Mouse (Mus musculus) kidney, adult 11 months (tissue): ENCODE results near the gene Spata18.

ENCODE experiments used
- DNase-seq: peaks from one replicate; pipeline ENCODE4 v3.0.0; 2022

Gene Spata18

DNA sequence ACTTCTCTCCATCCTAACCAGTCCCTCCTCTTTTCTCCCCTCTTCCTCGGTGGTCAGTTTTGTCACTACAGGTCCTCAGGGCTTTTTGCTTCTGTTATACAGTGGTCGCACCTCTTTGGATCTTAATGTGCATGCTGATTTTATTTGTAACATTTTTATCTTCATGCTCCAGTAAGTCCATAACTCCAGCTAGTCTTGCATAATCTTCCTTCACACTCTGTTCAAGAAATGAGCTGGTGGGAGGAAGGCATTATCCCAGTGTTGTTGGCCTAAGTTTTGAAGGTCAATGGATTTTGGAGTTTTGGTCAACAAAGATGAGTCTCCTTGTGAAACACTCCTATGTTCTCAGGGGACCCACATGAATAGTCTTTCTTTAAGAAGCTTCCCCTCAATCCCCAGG is 16.7 kb downstream of the Spata18 start:
- no peak for DNase-seq

DNA sequence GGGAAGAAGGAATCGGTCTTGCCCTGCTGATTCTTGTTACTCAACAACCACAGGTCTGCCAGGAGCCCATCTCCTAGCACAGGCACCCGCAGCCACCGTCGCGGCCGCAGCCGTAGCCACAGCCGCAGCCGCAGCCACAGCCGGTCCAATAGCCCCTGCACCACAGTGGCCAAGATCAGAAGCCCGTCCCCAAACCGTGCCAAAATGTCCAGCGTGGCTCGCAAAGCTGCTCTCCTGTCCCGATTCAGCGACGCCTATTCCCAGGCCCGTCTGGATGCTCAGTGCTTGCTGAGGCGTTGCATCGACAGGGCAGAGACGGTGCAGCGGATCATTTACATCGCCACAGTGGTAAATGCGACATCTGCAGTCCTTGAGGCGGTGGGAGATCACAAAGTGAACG is 18.2 kb downstream of the Spata18 start:
- no peak for DNase-seq

DNA sequence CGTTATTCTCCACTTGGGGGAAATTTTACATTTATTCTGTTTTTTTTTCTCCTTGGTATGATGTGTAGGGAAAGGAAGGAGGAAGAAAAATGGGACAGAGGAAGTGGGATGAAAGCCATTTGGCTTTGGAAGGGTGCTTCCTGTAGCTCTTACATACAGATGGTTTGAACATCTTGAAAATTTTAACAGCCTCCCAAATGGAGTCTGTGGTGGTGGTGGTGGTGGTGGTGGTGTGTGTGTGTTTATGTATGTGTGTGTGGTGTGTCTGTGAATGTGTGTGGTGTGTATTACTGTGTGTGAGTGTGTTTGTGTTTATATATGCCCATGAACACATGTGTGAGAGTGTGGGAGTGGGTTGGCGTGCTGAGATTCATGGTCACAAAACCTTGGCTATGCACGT is 24.4 kb downstream of the Spata18 start:
- no peak for DNase-seq

DNA sequence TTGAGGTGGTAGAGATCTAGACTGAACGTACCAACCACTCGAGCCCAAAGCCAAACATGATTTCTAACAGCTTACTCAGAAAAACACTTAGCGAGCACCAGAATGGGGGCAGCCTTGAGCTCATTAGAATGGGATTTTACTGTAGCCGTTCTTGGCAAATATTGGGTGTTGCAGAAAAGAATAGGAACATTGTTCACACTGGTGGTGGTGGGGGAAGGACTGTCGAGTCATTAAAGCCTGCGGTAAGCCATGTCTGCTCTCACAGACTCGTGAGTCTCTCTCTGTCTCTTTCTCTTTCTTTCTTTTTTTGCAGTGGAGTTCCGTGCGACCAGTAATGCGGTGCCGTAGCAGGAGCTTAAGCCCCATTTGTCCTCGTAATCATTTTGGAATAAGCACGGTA is 25.4 kb downstream of the Spata18 start:
- DNase-seq = no peak

DNA sequence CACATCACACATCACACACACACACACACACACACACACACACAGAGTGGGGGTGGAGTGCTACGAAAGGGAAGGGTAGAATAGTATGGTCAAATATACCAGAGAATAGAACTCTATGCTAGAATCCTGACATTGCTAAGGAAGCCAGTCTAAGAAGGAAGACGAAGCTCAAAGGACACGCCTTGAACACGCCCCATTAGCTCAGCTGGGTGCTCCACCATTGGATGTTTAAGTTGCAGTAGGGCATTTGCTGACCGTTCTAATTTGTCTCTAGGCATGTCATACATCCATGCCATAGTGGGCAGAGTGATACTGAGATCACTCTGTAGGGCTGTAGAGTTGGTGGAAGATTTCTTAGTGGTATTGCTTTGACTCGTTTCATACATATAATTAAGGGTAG is 32.0 kb downstream of the Spata18 start:
- no peak for DNase-seq

DNA sequence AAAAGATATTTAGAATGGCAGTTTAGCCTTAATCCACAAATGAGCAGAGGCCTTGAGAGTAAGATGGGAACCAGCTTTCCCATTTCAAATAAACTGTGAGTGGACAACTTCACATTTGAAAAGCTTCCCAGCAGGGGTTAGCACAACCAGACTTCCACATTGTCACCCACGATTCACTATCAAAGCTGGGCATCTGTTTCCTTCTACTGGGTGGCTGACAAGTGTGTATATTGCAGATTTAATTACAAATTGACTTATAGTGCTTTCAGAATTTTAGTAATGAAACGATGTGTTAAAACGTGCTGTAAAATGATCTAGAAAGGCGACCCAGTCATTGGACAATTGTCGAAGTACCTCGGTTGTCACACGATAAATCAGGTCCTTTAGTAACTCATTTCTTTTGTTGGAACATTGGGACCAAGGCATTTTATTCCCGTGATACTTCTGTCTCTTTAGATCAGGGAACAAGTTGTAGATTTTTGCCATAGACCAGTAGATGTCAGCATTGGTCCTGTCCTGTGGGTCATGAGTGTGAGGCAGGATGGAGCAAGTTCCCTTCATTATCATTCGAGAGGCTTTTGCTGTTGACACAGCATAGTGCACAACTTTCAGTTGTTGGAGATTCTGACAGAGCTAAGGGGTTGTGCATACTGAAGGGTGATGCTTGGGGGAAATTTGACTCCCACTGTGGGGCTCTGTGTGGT is 32.7 kb downstream of the Spata18 start:
- DNase-seq = no peak

DNA sequence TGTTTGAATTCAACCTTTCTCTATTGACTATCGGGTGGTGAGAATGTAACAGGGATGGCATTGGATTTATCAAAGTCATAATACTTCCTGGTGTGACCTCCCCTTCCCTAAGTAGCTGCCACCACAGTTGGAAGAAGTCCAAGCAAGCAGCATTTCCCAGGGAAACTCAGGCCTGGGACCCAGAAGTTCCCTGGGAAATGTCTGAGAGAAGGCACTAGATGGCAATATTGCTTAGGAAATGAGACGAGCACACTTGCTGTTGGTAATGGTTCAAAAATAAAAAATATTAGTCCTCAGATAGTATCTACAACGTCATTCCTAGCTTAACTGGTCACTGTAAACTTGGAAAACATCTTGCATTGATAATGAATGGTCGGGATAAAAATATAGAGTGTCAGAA is 35.0 kb downstream of the Spata18 start:
- no peak for DNase-seq

DNA sequence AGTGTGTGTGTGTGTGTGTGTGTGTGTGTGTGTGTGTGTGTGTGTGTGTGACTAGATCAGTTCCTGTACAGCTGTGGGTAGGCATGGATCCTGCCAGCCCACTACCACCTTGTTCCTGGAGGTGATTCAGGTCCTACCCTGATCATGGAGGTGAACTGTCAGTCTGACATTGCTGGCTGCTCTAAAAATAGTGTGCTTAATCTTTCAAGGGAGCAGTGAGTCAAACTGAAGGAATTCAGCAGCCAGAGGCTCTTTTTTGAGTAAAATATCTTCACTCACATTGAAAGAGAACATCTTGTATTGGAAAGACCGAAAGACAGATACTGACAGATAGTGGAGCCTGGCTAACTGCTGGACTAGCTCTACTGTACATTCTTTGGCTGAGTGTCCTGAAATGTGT is 37.4 kb downstream of the Spata18 start:
- no peak for DNase-seq

DNA sequence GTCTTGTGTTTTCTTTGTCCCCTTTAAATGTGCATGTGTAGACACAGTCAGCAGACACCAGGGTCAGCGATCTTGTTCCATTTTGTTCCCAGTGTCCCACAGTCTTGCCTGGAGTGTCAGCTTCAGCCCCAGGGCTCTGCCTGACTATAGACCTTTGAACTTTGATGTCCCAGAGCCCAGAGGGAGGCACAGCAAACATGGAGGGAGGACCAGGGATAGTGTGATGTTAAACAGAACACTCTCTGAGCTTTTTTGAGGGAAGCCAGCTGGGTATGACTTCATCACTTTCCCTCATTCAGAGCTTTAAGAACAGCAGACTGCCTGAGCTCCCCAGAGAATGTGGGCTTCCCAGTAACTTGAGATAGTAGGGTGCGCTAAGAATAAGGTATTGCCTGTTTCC is 39.0 kb downstream of the Spata18 start:
- no peak for DNase-seq

DNA sequence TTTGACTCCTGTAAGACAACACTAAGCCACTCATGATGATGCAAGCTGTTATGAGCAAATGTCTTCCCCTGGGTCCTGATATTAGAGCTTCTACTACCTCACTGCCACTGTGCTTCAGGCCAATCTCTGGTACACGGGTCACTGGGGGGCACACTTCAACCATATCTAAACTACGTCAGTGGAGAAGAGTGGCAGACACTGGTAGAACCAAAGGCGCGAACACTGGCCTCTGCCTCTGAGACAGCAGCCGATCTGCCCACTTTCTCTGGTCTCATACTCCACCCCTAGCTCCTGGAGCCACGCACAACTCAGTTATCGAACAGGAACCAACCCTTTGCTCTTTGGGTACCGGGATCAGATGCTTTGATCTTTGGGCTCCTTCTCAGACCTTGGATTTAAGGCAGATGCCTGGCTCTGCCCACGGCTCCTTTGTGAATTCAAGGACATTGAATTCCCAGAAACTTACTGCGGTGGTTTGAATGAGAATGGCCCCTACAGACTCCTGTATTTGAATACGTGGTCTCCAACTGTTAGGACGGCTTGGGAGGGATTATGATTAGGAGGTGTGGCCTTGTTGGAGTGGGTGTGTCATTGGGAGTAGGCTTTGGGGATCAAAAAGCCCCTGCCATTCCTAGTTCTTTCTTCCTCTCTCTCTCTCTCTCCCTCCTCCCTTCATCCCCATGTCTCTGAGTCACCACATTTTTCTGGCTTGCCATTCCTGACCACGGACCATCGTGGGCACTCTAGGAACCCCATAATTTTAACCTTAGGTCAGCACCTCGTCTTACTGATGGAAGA is 40.7 kb downstream of the Spata18 start:
- no peak for DNase-seq

DNA sequence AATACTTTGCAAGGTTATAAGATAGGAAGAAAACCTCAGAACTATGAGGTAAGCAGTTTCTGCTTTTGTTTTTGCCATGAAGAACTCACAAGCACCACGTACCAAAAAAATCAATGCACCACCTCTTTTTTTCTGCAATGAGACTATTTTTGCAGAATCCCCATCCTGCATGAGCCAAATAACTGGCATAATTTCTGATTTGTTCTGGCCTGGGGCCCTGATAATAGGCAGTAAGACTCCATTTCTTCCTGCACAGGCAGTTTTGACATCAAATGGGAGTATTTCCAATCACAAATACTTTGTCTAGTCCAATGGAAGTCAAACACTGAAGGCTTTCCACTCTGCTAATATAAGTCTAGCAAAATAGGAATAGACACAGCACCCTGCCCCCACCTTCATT is 42.6 kb downstream of the Spata18 start:
- no peak for DNase-seq

DNA sequence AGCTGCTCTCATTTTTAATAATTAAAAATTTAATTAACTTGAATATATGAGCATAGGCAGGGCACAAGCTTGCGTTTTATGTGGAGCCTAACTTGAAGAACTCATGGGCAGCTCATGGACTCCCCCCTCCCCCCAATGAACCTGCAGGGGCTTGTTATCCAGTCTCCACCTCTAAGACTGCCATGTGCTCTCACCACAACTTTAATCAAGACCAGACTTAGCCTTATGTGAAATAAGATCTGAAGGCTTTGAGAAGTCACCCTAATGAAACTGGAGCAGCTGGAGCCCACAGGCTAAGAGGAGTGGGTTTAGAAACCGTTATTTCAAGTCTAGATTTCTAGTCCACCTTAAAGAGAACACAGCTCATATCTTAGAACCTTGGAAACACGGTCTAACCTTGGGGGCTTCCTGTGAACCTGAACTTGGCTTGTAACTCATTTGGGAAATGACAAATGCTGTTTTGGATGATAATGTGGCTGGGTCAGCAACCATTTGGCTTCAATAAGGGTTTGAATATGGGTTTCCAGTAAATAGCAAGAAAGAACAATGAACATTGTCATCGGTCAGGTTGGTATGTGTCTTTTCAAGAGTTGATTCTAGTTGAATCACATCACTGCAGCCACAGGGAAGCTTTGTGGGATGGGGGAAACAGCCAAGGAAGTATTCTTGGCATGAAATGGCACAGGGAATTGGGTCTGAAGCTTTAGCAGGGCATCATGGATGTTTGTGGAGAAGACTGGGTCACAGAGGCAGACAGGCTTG is 43.3 kb downstream of the Spata18 start:
- DNase-seq = no peak

DNA sequence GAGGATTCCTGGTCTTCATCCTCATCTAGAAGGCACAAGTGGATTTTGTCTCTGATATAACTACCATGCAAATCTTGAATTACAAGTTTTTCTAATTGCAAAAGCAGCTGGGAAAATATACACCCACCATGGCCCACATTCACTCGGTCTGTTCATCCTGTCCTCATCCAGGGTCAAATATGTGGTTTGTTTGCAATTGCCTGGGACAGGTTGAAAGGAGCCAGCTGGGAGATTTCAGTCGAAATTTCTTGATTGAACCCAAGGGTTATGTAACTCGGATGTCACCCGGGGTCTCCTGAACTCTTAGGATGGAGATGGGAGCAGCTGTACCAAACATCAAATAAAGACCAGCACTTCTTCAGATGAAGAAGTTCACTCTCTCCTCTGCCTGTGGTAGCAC is 46.5 kb downstream of the Spata18 start:
- DNase-seq = no peak

DNA sequence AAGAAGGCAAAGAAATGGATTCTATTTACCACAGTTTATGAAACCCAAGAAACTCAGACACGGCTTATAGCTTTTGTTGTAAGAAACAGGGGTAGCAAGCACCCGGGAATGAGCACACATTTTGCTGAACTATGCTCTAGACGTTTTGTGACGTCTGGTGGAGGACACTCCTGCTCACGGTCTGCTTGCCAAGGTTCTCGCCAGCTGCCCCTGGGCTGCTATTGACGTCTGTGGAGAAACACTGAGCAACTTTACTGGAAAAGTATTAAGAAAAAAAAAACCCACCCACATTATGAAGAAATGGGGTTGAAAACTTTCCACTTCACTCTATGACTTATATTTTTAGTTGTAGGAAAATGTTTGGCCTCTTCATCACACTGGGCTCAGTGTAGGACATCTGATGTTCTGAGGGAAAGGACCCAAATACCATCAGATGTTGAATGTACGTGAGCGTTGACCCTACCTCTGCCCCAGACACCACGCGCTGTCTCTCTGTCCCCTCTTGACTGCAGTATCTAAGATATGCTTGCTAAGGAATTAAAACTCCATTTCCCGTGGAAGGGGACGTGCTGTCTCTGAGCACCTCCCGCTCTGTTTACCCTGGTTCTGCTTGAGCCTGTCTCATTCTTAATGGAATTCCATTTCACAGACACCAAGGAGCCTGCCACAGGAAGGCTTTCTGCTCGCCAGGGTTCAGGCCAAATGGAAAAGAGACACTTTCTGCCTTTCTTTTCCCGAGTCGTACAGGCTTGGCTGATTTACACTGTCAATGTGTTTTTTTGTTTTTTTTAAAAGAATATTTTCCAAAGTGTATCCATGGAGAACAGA is 50.1 kb downstream of the Spata18 start:
- no peak for DNase-seq

DNA sequence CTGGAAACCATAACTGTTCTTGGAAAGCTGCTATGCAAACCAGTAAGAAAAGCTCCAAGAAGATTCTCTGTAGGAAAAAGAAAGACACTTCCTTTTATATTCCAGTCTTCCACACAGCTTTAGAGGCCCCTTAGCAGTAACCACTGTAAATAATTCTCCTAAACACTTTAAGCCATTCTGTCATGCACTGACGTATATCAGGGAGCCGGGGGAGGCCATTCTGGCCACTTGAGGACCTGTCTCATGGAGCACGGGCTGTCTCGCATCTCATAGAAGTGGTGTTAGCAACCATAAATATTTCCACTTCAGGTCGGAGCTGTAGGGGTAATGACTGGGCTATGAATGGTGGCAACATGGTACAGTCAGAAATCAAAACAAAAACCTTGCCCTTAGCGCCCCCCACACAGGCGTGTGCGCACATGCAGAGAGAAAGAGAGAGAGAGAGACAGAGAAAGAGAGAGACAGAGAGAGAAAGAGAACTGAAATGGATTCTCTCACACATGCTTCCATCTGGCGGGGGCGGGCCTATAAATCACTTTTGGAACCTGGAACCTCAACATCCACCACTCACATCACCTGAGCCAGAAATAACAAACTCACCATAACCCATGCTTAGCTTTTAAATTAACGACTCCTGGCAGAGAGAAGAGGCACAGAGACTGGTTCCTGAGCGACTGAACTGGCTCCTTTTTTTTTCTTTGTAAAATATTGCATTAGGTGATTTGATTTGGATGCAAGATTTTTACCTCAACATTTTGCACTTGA is 50.9 kb downstream of the Spata18 start:
- no peak for DNase-seq

DNA sequence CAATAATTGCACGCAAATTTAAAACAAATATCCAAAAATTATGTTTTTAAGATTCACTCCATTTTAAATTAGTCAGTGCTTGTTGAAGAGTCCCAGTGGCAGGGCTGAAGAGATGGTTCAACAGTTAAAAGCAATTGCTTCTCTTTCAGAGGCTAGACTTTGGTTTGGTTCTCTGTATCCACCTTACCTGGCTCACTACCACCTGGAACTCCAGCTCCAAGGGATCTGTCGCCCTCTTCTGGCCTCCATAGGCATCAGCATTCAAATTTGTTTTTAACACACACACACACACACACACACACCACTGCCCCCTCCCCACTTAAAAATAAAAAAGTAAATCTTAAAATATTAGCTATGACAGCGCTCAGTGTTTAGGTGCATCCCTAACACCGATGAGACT is 51.9 kb downstream of the Spata18 start:
- no peak for DNase-seq

DNA sequence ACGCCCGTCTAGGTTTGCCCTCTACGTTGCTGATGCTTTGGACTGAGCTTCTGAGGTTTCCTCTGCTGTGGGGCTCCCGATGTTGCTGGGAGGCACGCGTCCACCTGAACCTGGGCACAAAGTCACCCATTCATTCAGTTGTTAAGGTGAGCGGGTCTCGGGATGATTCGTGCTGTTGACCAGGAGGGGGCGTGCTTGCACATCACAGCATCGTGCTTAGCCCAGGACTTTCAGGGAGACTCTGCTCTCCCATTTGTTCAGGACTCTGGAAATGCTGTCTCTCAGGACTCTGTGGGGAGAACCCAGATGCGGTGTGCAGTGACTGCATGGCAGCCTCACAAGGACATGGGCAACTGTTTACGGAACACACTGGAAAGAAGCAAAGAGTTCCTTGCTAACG is 53.1 kb downstream of the Spata18 start:
- no peak for DNase-seq

DNA sequence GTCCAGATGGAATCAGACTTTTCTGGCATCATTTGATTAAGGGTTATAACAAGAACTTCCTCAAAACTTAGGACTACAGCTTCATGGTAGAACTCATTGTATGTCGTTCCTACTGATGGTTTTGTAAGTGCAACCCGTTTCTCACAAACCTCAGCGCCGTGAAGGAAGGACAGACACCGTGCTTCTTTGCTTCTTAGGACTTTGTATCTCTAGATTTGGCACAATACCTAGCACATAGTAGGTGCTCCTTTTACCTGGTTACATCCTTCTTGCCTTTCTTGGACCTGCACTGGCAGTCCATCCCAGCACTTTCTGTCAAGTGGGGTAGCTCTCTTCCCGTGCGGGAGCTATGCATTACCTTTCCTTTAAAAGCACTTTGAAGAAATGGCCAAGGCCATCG is 53.6 kb downstream of the Spata18 start:
- DNase-seq = no peak

DNA sequence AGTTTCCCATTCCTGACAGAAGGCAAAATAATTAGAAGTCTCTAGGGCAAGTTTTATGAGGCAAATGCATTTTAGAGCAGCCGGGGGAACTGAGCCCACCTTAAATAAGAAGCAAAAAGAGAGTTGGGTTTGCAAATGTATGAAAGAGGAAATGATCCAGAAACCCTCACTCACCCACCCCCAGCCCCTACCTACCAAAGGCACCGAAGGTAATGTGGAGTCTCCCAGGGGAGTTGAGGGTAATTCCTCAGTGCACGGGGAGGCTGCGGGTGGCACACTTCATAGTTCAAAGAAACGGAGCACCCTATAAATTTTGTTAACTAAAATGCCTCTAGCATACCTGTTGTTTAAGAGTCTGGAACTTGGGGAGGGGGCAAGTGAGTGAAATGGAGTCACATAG is 54.1 kb downstream of the Spata18 start:
- DNase-seq = no peak

DNA sequence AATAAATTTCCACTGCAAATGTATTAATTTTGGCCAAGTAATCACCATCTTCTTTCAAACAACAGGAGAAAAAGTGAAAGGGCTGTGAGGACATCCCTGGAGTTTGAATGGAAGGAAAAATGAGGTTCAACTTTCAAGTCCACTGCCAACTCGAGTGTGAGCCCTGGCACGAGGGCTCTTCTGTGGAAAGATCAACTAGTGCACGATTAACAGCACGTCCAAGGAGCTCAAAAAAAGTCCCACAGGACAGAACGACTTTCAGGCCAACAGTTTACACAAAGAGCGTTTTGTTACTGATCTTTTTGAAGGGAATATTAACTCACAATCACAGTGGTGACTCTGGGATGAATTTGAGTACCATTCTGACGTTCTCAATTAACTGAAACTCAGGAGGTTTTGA is 61.7 kb downstream of the Spata18 start:
- DNase-seq = no peak

DNA sequence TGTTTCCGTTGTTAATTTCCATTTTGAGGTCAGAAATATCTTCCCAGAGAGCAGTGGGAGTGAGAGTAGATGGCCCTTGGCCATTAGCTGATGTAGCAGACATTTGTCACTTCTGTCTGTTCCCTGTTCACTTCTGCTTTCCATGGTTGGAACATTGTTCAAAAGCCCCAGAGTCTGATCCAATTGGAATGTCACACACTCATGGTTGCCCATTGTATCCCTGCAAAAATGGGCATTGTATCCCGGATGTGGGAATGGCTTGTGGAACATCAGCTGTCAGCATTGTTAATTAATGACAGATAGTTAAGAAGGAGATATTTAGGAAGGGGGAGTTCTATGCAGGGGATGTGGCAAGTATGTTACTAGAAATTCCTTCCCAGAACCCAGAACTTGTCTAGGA is 65.8 kb downstream of the Spata18 start:
- no peak for DNase-seq

DNA sequence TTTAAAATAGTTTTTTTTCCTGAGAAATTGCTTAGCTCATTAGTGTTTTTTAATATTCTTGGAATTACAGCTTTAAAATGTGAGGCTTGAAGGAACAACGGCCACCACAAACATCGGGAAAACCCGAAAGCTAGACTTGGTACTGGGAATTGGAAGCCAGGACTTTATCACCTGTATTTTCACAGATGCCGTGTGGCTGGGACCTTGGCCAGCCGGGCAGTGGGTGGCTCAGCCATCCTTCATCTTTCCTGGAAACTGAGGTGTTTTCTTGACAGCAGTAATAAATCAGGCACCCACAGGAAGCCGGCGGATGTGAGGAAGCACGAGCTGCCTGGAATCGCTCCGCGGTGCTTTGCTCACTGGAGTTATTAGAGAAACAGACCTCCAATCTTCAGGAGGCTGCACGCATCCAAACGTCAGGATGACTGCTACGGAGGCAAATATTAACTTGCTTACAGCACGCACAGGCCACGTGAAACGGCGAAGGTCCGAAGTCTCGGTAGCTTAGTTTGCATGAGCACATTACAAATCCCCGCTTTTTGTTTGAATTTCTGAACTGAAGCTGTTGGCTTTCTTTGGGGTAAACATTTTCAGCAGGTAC is 70.6 kb downstream of the Spata18 start:
- peak; percentile 64 for DNase-seq
